ENCODE assay signal across 7 mouse cellular contexts in the genomic region with DNA sequence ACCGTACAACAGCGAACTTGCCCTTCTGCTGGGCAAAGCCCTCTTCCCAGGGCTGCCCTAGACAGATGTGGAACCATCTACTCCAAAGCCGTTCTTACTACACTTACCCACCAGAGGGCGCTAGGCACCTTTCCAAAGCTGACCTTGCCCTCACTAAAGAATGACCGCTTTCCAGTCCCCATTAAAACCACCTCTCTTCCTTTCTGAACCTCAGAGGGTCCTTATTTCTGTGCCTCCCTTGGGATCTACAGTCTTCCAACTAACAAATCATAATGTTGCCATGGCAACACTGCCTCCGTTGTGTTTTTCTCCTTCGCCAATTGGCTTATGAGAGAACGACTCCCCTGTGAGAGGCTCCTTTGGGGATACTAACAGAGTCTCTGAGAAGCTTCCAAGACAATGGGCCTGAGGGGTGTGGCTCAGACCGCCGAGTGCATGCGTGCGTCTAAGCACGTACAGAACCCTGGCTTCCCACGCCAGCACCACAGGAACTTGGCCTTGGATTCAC. TPM values are rescaled to one million over a fixed set of nuclear protein-coding genes. Genes with fewer than 3 reads are reported as not detected.
DNase-seq lines count a peak whose midpoint lies in the region; ATAC-seq lines count a peak whose summit lies in the region.

No protein-coding gene starts in this region.

- intact Hi-C loops in left cerebral cortex, postnatal 10 days (cut with DNase I) = no loop called here

- H3K9me3 ChIP-seq in midbrain, embryonic 10.5 days (replicated peaks) = no peaks in the 10 kb centered on the region

- peak overlapping the region; percentile 75 for H3K27ac ChIP-seq in midbrain, embryonic 10.5 days (replicated peaks)

- peak overlapping the region; percentile 20; the same call in 1 of the 2 replicates for H3K4me3 ChIP-seq in midbrain, embryonic 10.5 days

- WGBS in midbrain, embryonic 10.5 days = 9% methylated on average over 14 of the region's 14 CpGs

- peak; percentile 92 for ATAC-seq in common myeloid progenitor, adult 5-6 weeks (replicated peaks; ENCODE audit: low read depth, poor library complexity, severe bottlenecking)

- H3K27me3 ChIP-seq in midbrain, embryonic 10.5 days (ENCODE audit: low read depth, poor library complexity, severe bottlenecking) = no peaks in the 10 kb centered on the region

- peaks cover 13% of the 10 kb centered on the region for H3K4me1 ChIP-seq in midbrain, embryonic 10.5 days

- no peaks in the 10 kb centered on the region for H3K36me3 ChIP-seq in midbrain, embryonic 10.5 days

- peak; percentile 77 for DNase-seq in adrenal gland, adult 2 months
- peak; percentile 82 for DNase-seq in gastrocnemius, postnatal 10 days
- DNase-seq in induced T-regulatory cell, adult 2 months (ENCODE audit: low read depth) = peak; percentile 83
- DNase-seq in left cerebral cortex, postnatal 10 days (ENCODE audit: extremely low spot score in 1 of 2, low spot score in 2 of 2) = peak; percentile 65 to 67
- peak; percentile 82 for DNase-seq in midbrain, embryonic 10.5 days (ENCODE audit: low spot score)
- peak; percentile 60 for DNase-seq in skeletal muscle tissue, adult 2 months (ENCODE audit: low read depth, low spot score)

RNA-seq across cellular contexts. Expression of a gene that starts 6.7 kb away (rescaled TPM):
- total RNA-seq in adrenal gland, adult 2 months (2021) = 10 to 100 TPM; 37.1 to 47.0 TPM
- polyA plus RNA-seq in adrenal gland, adult 2 months (2012; rRNA removed) = 13.3 and 19.6 TPM in 2 replicates
- total RNA-seq in common myeloid progenitor, adult 5-6 weeks (2017) = 27.7 and 34.3 TPM in 2 replicates
- 10 to 100 TPM in 1 of 2 experiments, 1 to 10 TPM in 1; 9.2 to 14.2 TPM for total RNA-seq in gastrocnemius, postnatal 10 days (2021)
- total RNA-seq in left cerebral cortex, postnatal 10 days (2021) = 1 to 10 TPM; 3.0 to 3.9 TPM
- 3.9 and 5.4 TPM in 2 replicates for polyA plus RNA-seq in midbrain, embryonic 10.5 days (2016; fragmentation: Nextera tagmentation; extraction: Ambion mirVana)

RNA-seq across cellular contexts. Expression of a gene that starts 26.4 kb away (rescaled TPM):
- total RNA-seq in adrenal gland, adult 2 months (2021) = not detected
- polyA plus RNA-seq in adrenal gland, adult 2 months (2012; rRNA removed) = not detected in 2 replicates
- total RNA-seq in common myeloid progenitor, adult 5-6 weeks (2017) = not detected in 2 replicates
- total RNA-seq in gastrocnemius, postnatal 10 days (2021) = not detected
- total RNA-seq in left cerebral cortex, postnatal 10 days (2021) = not detected
- not detected in 2 replicates for polyA plus RNA-seq in midbrain, embryonic 10.5 days (2016; fragmentation: Nextera tagmentation; extraction: Ambion mirVana)

RNA-seq across cellular contexts. Expression of a gene that starts 50.7 kb away (rescaled TPM):
- 1 to 10 TPM; 3.9 to 5.3 TPM for total RNA-seq in adrenal gland, adult 2 months (2021)
- polyA plus RNA-seq in adrenal gland, adult 2 months (2012; rRNA removed) = 1.3 and 2.1 TPM in 2 replicates
- total RNA-seq in common myeloid progenitor, adult 5-6 weeks (2017) = not detected in 2 replicates
- total RNA-seq in gastrocnemius, postnatal 10 days (2021) = 1 to 10 TPM; 2.2 to 2.9 TPM
- total RNA-seq in left cerebral cortex, postnatal 10 days (2021) = under 1 TPM; 0.71 to 0.97 TPM
- polyA plus RNA-seq in midbrain, embryonic 10.5 days (2016; fragmentation: Nextera tagmentation; extraction: Ambion mirVana) = 0.07 and 0.11 TPM in 2 replicates

Comparison
In these comparisons a context has a peak if more than half of its experiments do, and no peak if none do; other contexts are left out.
1. Peak in every context shown above with its lines: DNase-seq, ATAC-seq, H3K4me3 ChIP-seq and H3K27ac ChIP-seq.